Mouse (Mus musculus) MEL-GATA-1-ER (cell line): Measurements from ENCODE around the gene Lce3a.

Experiments used
- DNase-seq: peaks from one replicate; pipeline ENCODE4 v3.0.0-alpha.2; 2012; ENCODE audit warnings: low read depth; ENCODE audit errors: extremely low read depth

Gene Lce3a

DNA sequence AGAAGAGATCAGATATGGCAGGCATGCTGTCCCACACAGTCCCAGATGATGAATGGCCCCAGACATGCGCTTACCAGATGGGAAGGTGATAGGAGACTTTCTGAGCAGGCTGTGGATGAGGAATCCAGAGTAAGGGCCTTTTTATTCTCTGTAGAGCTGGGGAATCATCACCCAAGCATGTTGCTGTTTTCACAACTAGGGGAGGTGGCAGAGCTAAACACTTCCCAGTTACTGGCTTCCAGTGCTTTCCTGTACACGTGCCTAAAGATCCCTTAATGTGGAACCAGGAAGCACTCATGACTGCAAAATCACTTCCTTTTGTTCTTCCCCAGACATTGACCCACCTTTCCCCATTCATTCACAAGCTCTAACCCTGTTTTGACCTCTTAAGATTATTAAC, at the start of gene Lce3a:
TSS of gene Lce3a (minus strand) at position 101 of the 400 bp plus-strand sequence.
- no peak for DNase-seq

- no peak for DNase-seq
Measured at GRCm38 (mm10) chr3:92966761-92967160, 40.7 kb upstream of the Lce3a start, which contains the start of gene Lce3e. Gene Lce3e (plus strand): TSS chr3:92967061.

DNA sequence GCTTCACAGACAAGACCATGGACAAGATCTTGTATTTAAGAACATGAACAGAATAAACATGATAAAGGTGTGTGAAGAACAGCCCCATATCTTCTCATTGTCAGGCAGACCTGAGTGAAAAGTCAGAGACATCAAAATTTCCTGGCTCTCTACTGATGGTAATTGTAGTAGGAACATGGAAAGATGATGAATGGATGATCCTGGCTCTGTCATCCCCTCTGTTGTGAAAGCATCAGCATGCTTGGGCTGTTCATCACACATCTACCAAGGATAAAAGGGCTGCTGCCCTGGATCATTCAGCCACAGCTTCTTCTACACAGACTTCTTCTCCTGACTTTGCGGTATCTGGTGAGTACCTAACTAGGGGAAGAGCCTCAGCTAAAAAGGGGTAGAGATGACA, 31.1 kb upstream of the Lce3a start, which contains the start of gene Lce3d:
TSS of gene Lce3d (plus strand) at position 301 of the 400 bp plus-strand sequence.
- no peak for DNase-seq

DNA sequence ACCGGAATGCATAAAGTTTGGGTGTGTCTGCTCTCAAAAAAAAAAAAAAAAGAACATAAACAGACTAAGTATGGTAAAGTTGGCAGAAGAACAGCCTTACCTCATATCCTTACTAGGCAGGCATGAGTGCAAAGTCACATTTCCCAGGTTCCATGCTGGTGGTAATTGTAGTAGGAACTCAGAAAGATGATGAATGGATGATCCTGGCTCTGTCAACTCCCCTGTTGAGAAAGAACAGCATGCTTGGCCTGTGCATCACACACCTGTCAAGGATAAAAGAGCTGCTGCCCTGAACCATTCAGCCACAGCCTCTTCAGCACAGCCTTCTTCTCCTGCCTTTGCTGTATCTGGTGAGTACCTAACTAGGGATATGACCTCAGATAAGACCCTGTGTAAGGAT, 18.2 kb upstream of the Lce3a start, which contains the start of gene Lce3c:
TSS of gene Lce3c (plus strand) at position 301 of the 400 bp plus-strand sequence.
- no peak for DNase-seq

DNA sequence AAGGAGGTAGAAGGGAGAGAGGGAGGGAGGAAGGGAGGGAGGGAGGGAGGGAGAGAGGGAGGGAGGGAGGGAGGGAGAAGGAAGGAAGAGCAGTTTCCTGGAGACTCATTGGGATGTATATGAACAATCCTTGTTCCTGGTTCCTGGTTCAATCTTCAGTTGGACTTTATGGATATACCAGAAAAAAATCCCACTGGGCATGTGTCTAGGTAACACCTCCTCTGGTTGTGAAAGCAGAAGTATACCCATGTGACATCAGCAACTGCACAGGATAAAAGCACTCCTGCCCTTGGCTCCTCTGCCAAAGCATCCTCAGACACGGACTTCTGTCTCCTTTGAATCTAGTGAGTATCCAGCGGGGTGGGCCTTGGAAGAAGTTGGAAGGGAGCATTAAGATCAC, 6.6 kb upstream of the Lce3a start, which contains the start of gene Lce3b:
TSS of gene Lce3b (plus strand) at position 301 of the 400 bp plus-strand sequence.
- DNase-seq, result no peak

- no peak for DNase-seq
Measured at GRCm38 (mm10) chr3:92920364-92920763, 5.7 kb downstream of the Lce3a start.

GRCm38 (mm10) chr3:92907571-92907970, 18.5 kb downstream of the Lce3a start:
- no peak for DNase-seq

DNA sequence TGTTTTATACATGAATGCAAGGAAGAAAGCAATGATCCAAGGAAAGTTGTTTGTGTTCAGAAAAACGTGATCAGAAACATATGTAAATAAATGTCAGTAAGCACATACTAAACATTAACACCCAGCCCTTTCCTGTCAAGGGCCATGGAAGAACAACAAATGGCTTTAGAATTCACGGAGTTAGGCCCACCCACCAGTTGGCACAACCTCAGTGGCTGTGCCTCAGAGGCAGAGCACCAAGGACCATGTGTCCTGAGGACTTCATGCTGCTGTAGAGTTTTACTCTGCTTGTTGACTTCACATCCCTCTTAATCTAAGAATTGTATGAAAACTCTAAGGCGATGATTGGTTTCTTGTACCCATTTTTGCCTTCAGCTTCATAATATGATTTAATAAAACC, 20.8 kb downstream of the Lce3a start:
- no peak for DNase-seq

DNA sequence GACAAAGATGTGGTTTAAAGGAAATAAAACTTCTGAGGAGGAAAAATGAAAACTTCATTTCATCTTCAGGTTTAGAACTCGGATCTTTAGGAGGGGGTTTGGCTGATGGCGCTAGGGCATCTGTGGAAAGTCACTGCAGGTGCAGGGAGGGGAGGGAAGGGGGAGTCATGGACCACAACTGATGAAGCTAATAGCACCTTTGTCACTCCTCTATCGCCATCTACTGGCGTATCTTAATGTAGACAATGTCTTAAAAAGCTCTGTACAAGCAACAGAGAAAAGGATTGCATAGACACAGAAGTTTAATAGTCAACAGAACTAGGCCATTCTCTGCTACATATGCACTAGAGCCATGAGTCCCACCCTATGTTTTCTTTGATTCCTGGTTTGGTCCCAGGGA, 22.4 kb downstream of the Lce3a start:
- DNase-seq, result no peak

DNA sequence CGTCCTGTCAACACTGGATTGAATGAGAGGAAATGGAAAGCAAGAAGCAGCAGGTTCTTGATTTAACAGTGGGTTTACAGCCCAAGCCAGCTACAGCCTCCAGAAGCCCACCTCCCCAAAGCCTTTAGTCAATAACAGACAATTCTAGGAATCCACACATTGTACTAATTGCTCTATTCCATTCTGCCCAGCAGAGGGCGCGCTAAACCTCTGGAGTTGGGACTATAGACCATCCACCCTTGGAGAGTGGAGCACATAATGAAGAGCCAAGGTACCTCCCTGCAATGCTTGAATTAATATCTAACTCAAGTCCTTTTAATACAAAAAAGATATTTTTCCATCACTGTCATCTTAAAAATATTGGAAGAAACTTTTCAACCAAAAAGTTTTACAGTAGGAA, 23.0 kb downstream of the Lce3a start:
- DNase-seq, result no peak

DNA sequence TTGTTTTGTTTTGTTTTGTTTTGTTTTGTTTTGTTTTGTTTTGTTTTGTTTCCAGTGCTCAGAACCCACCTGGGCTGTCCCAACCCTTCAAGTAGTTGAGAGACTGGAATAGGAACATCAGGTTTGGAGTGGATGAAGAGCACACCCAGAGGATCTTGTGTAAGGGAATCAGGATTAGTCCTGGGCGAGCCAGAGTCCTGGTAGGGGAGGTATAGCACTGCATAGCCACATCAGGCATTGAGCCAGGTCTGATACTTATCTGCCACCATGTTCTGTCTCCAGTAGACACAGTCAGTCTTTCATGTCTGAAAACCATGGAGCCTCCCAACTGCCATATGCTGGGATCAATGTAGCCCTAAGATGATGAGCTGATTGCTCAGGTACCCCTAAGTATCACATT, 31.5 kb downstream of the Lce3a start:
- no peak for DNase-seq

GRCm38 (mm10) chr3:92894063-92894462, 32.0 kb downstream of the Lce3a start:
- no peak for DNase-seq
